Mouse (Mus musculus) adrenal gland, adult 2 months (tissue): ENCODE data around the gene Fam98a. TPM values are rescaled to one million over a fixed set of nuclear protein-coding genes. Genes with fewer than 3 reads are reported as not detected.
A peak's percentile ranks its signal among the peaks of the same experiment; 100 is the strongest.

Experiments used
- DNase-seq: peaks from one replicate; pipeline ENCODE4 v3.0.0; 2021
- long read RNA-seq: library from polyadenylated mRNA; stranded (forward); transcript quantifications from one replicate; pipeline ENCODE4 v2.0.0, GENCODE M21; 2021
- polyA plus RNA-seq: library from polyadenylated mRNA; depleted of rRNA; stranded (reverse); fragments of >200 nt; gene quantifications from 2 replicates; pipeline ENCODE4 v1.2.3, GENCODE M21; 2012; rRNA removed
- total RNA-seq, 2 experiments: library from RNA; stranded (reverse); gene quantifications; 2 replicates each; pipeline ENCODE4 v1.2.3; 2021

Fam98a gene
- total RNA-seq (10 to 100 TPM; 30.8 to 33.3 TPM), polyA plus RNA-seq (2.2 and 3.3 TPM in 2 replicates)
- long read RNA-seq, transcript Fam98a-201 (8 exons, 2,817 nt), result major isoform, 11 of 14 reads
- long read RNA-seq, partial matches to known transcripts, result 0 of 14 reads
- long read RNA-seq, other reads (novel, unspliced or antisense), result 3 of 14 reads

GRCm38 (mm10) chr17:75551512-75552400 lies at the start of gene Fam98a:
Gene Fam98a, minus strand, starts transcription at chr17:75551946.
- DNase-seq, result peak; percentile 99

- DNase-seq, result no peak
Measured at GRCm38 (mm10) chr17:75598652-75599051, 46.9 kb upstream of the Fam98a start.

- DNase-seq, result no peak
Measured at GRCm38 (mm10) chr17:75582738-75583137, 31.0 kb upstream of the Fam98a start.

- DNase-seq, result no peak
Measured at GRCm38 (mm10) chr17:75575608-75576007, 23.9 kb upstream of the Fam98a start.

- DNase-seq, result no peak
Measured at GRCm38 (mm10) chr17:75558041-75558440, 6.3 kb upstream of the Fam98a start.

- DNase-seq, result no peak
Measured at GRCm38 (mm10) chr17:75557031-75557430, 5.3 kb upstream of the Fam98a start.

GRCm38 (mm10) chr17:75550771-75551413 lies 854 bp downstream of the Fam98a start:
- no peak for DNase-seq

- peak; percentile 23 for DNase-seq
Measured at GRCm38 (mm10) chr17:75544262-75544661, 7.5 kb downstream of the Fam98a start.

- DNase-seq, result no peak
Measured at GRCm38 (mm10) chr17:75543434-75543833, 8.3 kb downstream of the Fam98a start.

GRCm38 (mm10) chr17:75539841-75540240 lies 11.9 kb downstream of the Fam98a start:
- no peak for DNase-seq

- no peak for DNase-seq
Measured at GRCm38 (mm10) chr17:75539130-75539529, 12.6 kb downstream of the Fam98a start.

GRCm38 (mm10) chr17:75538431-75538830 lies 13.3 kb downstream of the Fam98a start:
- DNase-seq, result no peak

- DNase-seq, result no peak
Measured at GRCm38 (mm10) chr17:75537050-75537445, 14.7 kb downstream of the Fam98a start.

- DNase-seq, result peak; percentile 33
Measured at GRCm38 (mm10) chr17:75536396-75537049, 15.2 kb downstream of the Fam98a start.

GRCm38 (mm10) chr17:75535612-75536011 lies 16.1 kb downstream of the Fam98a start:
- no peak for DNase-seq

- DNase-seq, result no peak
Measured at GRCm38 (mm10) chr17:75534314-75535020, 17.3 kb downstream of the Fam98a start.

- no peak for DNase-seq
Measured at GRCm38 (mm10) chr17:75532469-75532986, 19.2 kb downstream of the Fam98a start.

GRCm38 (mm10) chr17:75529222-75529935 lies 22.4 kb downstream of the Fam98a start:
- no peak for DNase-seq

GRCm38 (mm10) chr17:75526411-75526810 lies 25.3 kb downstream of the Fam98a start:
- DNase-seq, result no peak

- DNase-seq, result peak; percentile 41
Measured at GRCm38 (mm10) chr17:75523812-75524211, 27.9 kb downstream of the Fam98a start.
